Mouse (Mus musculus) liver, embryonic 15.5 days (tissue): ENCODE data around the gene Nfe2l3. TPM values are rescaled to one million over a fixed set of nuclear protein-coding genes. Genes with fewer than 3 reads are reported as not detected.
A peak's percentile ranks its signal among the peaks of the same experiment; 100 is the strongest.
"Not testable (repeated sequence)": the region's sequence is repeated elsewhere in the genome, so short reads cannot be mapped to it uniquely, and the experiment has no call there.

Experiments used
- ATAC-seq: fragments of 200-750 bp; cut with Nextera tagmentation; 2 replicates; pipeline ENCODE4 v1.8.0; 2017; ENCODE audit warnings: moderate number of reproducible peaks, mild to moderate bottlenecking, moderate library complexity; ENCODE audit not compliant: insufficient read depth
- H3K27ac ChIP-seq: fragments of 300-500 bp; sonication (generic); replicated peaks from 2 replicates; pipeline ENCODE4 v1.5.1; 2015; ENCODE audit warnings: mild to moderate bottlenecking, inconsistent platforms
- H3K27me3 ChIP-seq: fragments of 300-500 bp; sonication (generic); 2 replicates; pipeline ENCODE4 v1.6.1; 2015; ENCODE audit warnings: mild to moderate bottlenecking, inconsistent platforms
- H3K36me3 ChIP-seq: fragments of 300-500 bp; sonication (generic); replicated peaks from 2 replicates; pipeline ENCODE4 v1.6.1; 2015; ENCODE audit warnings: moderate library complexity, mild to moderate bottlenecking, inconsistent platforms
- H3K4me1 ChIP-seq: fragments of 300-500 bp; sonication (generic); replicated peaks from 2 replicates; pipeline ENCODE4 v1.6.1; 2015; ENCODE audit warnings: inconsistent platforms
- H3K4me2 ChIP-seq: fragments of 300-500 bp; sonication (generic); 2 replicates; pipeline ENCODE4 v1.6.1; 2015; ENCODE audit warnings: moderate library complexity, mild to moderate bottlenecking, inconsistent platforms
- H3K4me3 ChIP-seq: fragments of 300-500 bp; sonication (generic); replicated peaks from 2 replicates; pipeline ENCODE4 v1.5.1; 2015; ENCODE audit warnings: mild to moderate bottlenecking, inconsistent platforms
- H3K9ac ChIP-seq: fragments of 300-500 bp; sonication (generic); 2 replicates; pipeline ENCODE4 v1.6.1; 2015; ENCODE audit warnings: moderate library complexity, mild to moderate bottlenecking, inconsistent platforms
- H3K9me3 ChIP-seq: fragments of 300-500 bp; sonication (generic); replicated peaks from 2 replicates; pipeline ENCODE4 v1.6.1; 2016; ENCODE audit warnings: inconsistent platforms
- WGBS: fragments of 180-500 bp; shearing (Covaris S2); methylation state at CpG from one replicate; pipeline ENCODE4 v1.1.7; 2015; ENCODE audit warnings: mixed read lengths; ENCODE audit not compliant: insufficient replicate concordance; 5-methylcytosine and 5-hydroxymethylcytosine counted together
- polyA plus RNA-seq: library from polyadenylated mRNA; unstranded; fragments of >200 nt; fragmentation: Nextera tagmentation; extraction: Ambion mirVana; gene quantifications from 2 replicates; pipeline ENCODE4 v1.2.1, GENCODE M21; 2015

Gene Nfe2l3
- polyA plus RNA-seq, result 0.17 and 0.20 TPM in 2 replicates

DNA sequence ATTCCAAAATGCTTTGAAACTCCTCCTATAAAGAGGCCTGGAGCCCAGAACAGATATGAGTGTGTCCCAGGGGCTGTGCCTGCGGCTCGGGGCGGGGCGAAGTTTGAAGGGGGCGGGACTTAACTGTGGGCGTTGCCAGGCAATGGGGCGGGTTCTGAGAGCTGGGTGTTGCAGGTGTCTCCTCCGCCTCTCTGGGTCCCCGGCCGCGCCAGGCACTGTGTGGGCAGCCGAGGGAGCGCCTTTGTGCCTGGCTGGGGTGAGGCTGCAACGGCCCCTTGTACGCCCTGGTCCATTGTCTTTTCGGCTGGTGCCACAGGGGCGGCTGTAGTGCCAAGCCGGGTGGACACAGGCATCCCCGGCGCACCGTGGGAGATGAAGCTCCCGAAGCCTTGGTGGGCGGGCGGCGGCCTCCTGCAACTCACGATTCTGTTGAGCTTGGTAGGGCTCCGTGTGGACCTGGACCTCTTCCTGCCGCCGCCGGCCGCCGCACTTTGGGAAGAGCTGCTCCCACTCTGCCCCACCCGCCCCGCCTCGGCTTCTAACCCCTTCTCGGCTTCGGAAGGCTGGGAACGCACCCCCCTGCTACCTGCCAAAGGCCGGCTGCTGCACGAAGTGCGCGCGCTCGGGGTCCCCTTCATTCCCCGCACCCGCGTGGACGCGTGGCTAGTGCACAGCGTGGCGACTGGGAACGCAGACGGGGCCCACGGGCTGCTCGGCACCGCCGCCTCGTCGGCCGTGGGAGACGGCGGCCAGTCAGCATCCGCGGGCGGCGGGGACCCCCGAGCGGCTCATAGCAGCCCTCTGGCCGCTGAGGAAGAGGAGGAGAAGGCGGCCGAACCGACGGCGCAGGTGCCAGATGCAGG is at the start of gene Nfe2l3:
Gene Nfe2l3 (plus strand): TSS at position 136 of the 863 bp plus-strand sequence.
- H3K27me3 ChIP-seq, result peaks cover 79% of the 10 kb centered on the region
- H3K4me2 ChIP-seq, result peak within 1 kb of the TSS; percentile 74
- under 1% methylated on average over 74 of the region's 74 CpGs for WGBS
- H3K9me3 ChIP-seq, result no peaks in the 10 kb centered on the region
- H3K4me1 ChIP-seq, result peaks cover 13% of the 10 kb centered on the region
- no peak within 1 kb of the TSS for H3K9ac ChIP-seq
- peak; percentile 88 for ATAC-seq
- H3K4me3 ChIP-seq, result peak within 1 kb of the TSS; percentile 51
- H3K36me3 ChIP-seq, result no peaks in the 10 kb centered on the region
- no peak within 1 kb of the TSS for H3K27ac ChIP-seq

DNA sequence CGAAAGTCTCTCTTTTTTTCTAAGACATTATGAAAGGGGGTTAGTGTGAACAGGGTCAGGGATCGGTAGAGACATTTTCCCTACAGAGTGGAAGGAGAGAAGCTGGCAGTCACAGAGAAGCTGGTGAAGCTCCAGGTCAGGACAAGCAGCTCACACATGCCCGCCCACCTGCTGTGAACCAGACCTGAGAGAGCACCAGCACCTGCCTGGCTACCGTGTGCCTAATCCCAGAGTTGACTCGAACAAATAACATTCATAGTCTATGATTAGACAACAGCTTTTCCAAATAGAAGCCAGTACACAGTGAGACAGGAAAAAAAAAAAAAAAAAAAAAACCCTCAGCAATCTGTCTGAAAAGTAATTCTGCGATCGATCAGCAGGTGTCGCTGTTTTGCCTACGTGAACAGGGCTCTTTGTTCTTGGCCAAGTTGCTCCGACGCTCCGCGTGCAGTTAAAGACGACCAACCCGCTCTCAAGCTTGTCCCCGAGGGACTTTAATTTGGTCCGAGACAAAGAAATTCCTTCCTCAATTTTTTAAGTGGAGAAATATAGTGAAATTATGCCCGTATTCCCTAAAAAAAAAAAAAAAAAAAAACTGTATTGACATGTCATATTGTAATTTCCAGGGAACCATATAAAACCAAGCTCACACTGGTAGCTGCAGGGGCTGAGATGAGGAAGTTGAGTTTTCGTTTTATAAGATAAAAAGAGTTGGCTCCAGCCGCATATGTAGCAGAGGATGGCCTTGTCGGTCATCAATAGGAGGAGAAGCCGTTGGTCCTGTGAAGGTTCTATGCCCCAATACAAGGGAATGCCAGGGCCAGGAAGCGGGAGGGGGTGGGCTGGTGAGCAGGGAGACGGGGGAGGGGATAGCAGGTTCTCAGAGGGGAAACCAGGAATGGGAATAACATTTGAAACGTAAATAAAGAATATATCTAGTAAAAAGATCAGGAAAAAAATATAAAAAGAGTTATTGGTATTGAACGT is 48.4 kb upstream of the Nfe2l3 start:
- WGBS, result 11% methylated on average over 26 of the region's 26 CpGs
- Histone ChIP-seq H3K9ac (no peak overlapping the region), H3K27me3 (peaks cover 14% of the 10 kb centered on the region), H3K9me3 (no peaks in the 10 kb centered on the region), H3K4me3 (0 out of 2 replicates have a peak overlapping the region, but pooled peaks have one; percentile 10), H3K4me2 (peak overlapping the region; percentile 39), H3K4me1 (peaks cover 10% of the 10 kb centered on the region; the same call in 1 of the 2 replicates), H3K27ac (no peak overlapping the region), H3K36me3 (no peaks in the 10 kb centered on the region)
- ATAC-seq, result no peak

DNA sequence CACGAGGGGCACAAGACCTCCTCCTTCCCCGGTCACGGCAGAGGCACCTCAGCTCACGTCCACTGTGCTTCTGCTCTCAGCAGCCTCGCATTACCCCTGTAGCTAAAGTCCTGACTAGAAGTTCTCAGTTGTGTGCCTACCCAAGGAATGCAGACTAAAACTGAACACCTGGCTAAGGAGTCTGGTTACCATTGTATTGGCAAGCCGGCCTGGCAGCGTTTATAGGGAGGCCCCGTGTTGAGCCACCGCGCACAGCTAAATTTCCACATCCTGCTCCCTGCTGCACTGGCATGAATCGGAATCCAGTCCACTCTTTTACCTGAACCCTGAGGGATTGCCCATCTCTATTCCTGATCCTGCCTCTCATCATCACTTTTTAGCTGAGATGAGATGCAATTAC is 42.0 kb upstream of the Nfe2l3 start:
- ATAC-seq, result no peak
- WGBS, result 78% methylated on average over 11 of the region's 11 CpGs
- Histone ChIP-seq H3K9me3 (no peaks in the 10 kb centered on the region), H3K4me3 (no peak overlapping the region), H3K27ac (no peak overlapping the region), H3K27me3 (no peaks in the 10 kb centered on the region), H3K4me1 (no peaks in the 10 kb centered on the region), H3K36me3 (no peaks in the 10 kb centered on the region), H3K9ac (no peak overlapping the region), H3K4me2 (no peak overlapping the region)

DNA sequence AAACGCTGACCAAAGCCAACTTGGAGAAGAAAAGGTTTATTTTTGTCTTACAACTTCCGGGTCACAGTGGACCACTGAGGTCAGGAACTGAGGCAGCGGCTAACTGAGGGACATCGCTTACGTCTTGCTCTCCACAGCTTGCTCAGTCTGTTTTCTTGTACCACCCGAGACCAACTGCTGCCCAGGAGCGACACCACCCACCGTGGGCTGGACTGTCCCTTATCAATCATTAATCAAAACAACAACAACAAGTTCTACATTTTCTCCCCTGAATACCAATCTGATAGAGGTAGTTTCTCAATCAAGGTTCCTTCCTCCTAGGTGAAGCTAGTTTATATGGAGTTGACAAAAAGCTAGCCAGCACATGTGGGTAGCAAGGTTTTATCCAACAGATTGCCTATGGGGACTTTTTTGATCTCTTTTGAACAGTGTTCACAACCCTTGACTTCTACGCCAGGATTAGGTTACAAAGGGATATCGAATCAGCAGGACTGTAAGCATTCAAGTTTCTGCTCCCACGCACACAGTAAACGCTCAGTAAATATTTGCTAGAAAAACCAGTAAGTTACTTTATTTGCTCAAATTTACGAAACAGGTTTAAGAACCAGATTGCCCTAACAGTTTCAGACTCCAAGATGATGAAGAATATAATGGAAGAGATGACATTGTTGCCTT is 40.5 kb upstream of the Nfe2l3 start:
- Histone ChIP-seq H3K9me3 (no peaks in the 10 kb centered on the region), H3K36me3 (no peaks in the 10 kb centered on the region), H3K4me1 (no peaks in the 10 kb centered on the region), H3K27ac (no peak overlapping the region), H3K4me2 (no peak overlapping the region), H3K9ac (no peak overlapping the region), H3K4me3 (no peak overlapping the region), H3K27me3 (no peaks in the 10 kb centered on the region)
- WGBS, result 56% methylated on average over 13 of the region's 13 CpGs
- no peak for ATAC-seq

DNA sequence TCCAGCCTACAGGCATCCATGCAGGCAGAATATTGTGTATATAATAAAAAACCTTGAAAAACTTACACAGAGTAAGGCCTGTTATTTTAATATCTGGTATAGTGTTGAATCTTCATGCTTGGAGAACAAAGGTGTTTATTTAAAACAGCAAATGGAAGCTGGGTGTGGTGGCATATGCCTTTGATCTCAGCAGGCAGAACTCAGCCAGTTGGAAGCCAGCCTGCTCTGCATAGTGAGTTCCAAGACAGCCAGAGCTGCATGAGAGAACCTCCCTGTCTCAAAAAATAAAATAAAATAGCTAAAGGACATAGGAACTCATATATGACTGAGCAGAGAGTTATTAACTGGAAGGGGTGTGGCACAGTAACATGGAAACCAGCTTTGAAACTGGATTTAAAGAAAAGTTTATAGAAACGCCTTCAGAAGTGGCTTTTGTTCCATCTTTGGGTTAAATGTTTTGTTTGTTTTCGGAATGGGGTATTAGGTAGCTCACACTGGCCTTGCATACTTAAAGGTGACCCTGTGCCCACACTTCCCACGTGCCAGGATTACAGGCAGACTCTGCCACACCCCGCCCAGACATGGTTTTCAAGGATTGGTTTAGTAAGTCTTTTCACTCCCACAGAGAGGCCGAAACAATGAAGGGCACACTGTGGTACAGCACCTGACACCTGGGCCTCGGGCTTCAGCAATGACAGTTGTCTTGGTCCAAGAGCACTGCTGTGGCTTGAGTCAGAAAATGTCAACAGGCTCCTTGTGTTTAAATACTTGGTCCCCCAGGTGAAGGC is 38.9 kb upstream of the Nfe2l3 start:
- no peak for ATAC-seq
- Histone ChIP-seq H3K27ac (no peak overlapping the region), H3K4me3 (no peak overlapping the region), H3K9me3 (no peaks in the 10 kb centered on the region), H3K4me2 (no peak overlapping the region), H3K27me3 (no peaks in the 10 kb centered on the region), H3K9ac (no peak overlapping the region), H3K4me1 (no peaks in the 10 kb centered on the region), H3K36me3 (no peaks in the 10 kb centered on the region)
- WGBS, result 55% methylated on average over 6 of the region's 6 CpGs

- not testable (repeated sequence) for H3K4me1 ChIP-seq, ATAC-seq, H3K4me2 ChIP-seq, H3K9ac ChIP-seq, H3K4me3 ChIP-seq, H3K36me3 ChIP-seq, H3K27me3 ChIP-seq, H3K27ac ChIP-seq, H3K9me3 ChIP-seq
- 68% methylated on average over 8 of the region's 8 CpGs for WGBS
Observed at GRCm38 (mm10) chr6:51394367-51394766, 38.1 kb upstream of the Nfe2l3 start.

DNA sequence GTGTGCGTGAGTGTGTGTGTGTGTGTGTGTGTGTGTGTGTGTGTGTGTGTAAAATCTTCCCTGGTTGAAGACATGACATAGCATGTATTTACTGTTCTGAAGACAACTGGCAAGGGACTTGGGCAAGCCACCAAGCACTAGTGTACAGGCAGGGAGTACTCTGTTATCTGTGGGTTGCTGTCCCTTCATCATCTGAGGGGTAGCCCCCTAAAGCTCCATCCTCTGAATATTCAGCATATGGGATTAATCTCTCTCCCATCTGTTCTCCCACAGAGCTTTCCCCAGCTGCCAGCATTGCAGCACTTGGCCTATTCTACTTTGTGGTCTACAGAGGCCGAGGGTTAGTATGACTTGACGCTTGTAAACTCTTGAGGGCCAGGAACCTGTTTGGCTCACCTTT is 37.5 kb upstream of the Nfe2l3 start:
- not testable (repeated sequence) for H3K36me3 ChIP-seq, H3K27ac ChIP-seq, H3K27me3 ChIP-seq, H3K4me2 ChIP-seq, H3K9ac ChIP-seq, ATAC-seq, H3K4me1 ChIP-seq, H3K9me3 ChIP-seq, H3K4me3 ChIP-seq
- 73% methylated on average over 3 of the region's 3 CpGs for WGBS

- 43% methylated on average over 9 of the region's 9 CpGs for WGBS
- Histone ChIP-seq H3K27ac (no peak overlapping the region), H3K27me3 (no peaks in the 10 kb centered on the region), H3K4me1 (peaks cover 8% of the 10 kb centered on the region; the same call in 1 of the 2 replicates), H3K4me2 (no peak overlapping the region), H3K36me3 (no peaks in the 10 kb centered on the region), H3K9ac (no peak overlapping the region), H3K4me3 (no peak overlapping the region), H3K9me3 (no peaks in the 10 kb centered on the region)
- ATAC-seq, result no peak
Observed at GRCm38 (mm10) chr6:51395486-51395885, 37.0 kb upstream of the Nfe2l3 start.

- peak; percentile 60 for ATAC-seq
- no peak overlapping the region for H3K4me3 ChIP-seq
- H3K27me3 ChIP-seq, result no peaks in the 10 kb centered on the region
- H3K36me3 ChIP-seq, result no peaks in the 10 kb centered on the region
- H3K9me3 ChIP-seq, result no peaks in the 10 kb centered on the region
- H3K9ac ChIP-seq, result no peak overlapping the region
- no peak overlapping the region for H3K27ac ChIP-seq
- peak overlapping the region; percentile 25 for H3K4me2 ChIP-seq
- H3K4me1 ChIP-seq, result peaks cover 14% of the 10 kb centered on the region; the same call in 1 of the 2 replicates
- WGBS, result 26% methylated on average over 6 of the region's 6 CpGs
Observed at GRCm38 (mm10) chr6:51399113-51399518, 33.4 kb upstream of the Nfe2l3 start.

GRCm38 (mm10) chr6:51401294-51401693 is 31.2 kb upstream of the Nfe2l3 start:
- Histone ChIP-seq H3K27me3 (no peaks in the 10 kb centered on the region), H3K4me2 (no peak overlapping the region), H3K9ac (no peak overlapping the region), H3K9me3 (no peaks in the 10 kb centered on the region), H3K36me3 (no peaks in the 10 kb centered on the region), H3K4me3 (no peak overlapping the region), H3K27ac (no peak overlapping the region), H3K4me1 (peaks cover 17% of the 10 kb centered on the region; the same call in 1 of the 2 replicates)
- no peak for ATAC-seq
- WGBS, result 43% methylated on average over 6 of the region's 6 CpGs
